Mouse (Mus musculus) cerebellum, adult 2 months (tissue): ENCODE measurements around the gene F2.

Experiments used
- CTCF ChIP-seq: fragments of 200-500 bp; IDR thresholded peaks from 2 replicates; pipeline ENCODE4 v1.5.1; 2011; ENCODE audit warnings: low read depth, mild to moderate bottlenecking, control low read depth, low read length, moderate library complexity, borderline replicate concordance; ENCODE audit not compliant: insufficient read depth
- POLR2A ChIP-seq: fragments of 200-500 bp; IDR thresholded peaks from 2 replicates; pipeline ENCODE4 v1.6.1; 2011; ENCODE audit warnings: low read length, control low read depth, borderline replicate concordance; ENCODE audit not compliant: insufficient read depth

- TF ChIP-seq CTCF (no peak), POLR2A (no peak)
Observed at GRCm38 (mm10) chr2:91649152-91649551, 12.9 kb upstream of the F2 start.
